Mouse (Mus musculus): ENCODE data around the gene Cdkn2aip.

The Cdkn2aip gene

GRCm38 (mm10) chr8:47695431-47696105, 18.2 kb downstream of the Cdkn2aip start:
- DNase-seq (ENCODE audit: low spot score): no peak

GRCm38 (mm10) chr8:47693119-47693518, 20.6 kb downstream of the Cdkn2aip start:
- DNase-seq (ENCODE audit: low spot score): peak; percentile 72

DNA sequence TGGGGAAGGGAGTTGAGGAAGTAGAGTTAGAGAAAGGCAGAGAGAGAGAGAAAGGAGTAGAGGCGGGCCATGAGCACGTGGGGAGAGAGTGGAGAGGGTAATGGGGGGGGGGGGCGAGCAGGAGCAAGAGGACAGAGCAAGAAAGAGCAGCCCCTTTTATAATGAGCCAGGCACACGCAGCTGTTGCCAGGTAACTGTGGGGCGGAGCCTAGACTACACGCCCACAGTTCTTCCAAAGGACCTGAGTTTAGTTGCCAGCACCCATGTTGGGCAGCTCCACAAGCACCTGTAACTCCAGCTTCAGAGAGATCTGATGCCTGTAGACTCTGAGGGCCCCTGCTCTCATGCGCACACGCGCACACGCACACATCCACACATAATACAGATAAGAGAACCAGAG, 21.9 kb downstream of the Cdkn2aip start:
- DNase-seq (ENCODE audit: low spot score): no peak

DNA sequence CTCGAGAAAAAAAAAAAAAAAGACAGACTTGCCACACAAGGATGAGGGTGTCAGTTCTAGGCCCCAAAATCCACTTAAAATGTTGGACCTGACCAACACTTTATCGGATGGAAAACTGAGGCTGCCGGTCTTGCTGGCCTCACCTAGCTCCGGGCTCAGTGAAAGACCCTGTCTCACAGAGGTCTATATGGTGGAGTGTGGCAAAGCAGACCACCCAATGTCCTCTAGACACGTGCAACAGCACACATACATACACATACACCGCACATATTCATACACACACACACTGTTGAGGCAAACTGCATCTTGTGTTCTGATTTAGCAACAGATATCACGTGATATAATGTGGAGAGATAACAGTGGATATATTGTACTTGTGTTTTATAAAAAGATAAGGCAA, 22.4 kb downstream of the Cdkn2aip start:
- DNase-seq (ENCODE audit: low spot score): no peak

GRCm38 (mm10) chr8:47690674-47691078, 23.1 kb downstream of the Cdkn2aip start:
- no peak for DNase-seq (ENCODE audit: low spot score)

GRCm38 (mm10) chr8:47689704-47690326, 23.9 kb downstream of the Cdkn2aip start:
- no peak for DNase-seq (ENCODE audit: low spot score)

DNA sequence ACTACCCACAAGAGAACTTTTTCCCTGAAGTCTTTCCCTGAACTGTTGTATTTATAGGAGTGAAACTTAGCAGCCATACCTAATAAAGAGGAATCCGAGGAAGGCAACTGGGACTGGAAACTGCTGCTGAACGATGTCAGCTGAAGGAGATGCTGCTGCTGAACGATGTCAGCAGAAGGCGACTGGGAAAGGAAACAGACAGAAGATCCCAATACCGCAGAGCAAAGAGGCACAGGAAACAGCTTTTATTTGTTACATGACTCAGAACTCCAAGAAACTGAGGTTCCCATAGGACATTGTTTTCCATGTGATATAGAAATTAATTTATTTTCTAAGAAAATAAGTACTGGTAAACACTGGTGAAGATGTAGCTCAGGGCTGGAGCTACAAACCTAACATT, 29.3 kb downstream of the Cdkn2aip start:
- DNase-seq (ENCODE audit: low spot score): no peak

GRCm38 (mm10) chr8:47683994-47684393, 29.7 kb downstream of the Cdkn2aip start:
- no peak for DNase-seq (ENCODE audit: low spot score)

- DNase-seq (ENCODE audit: low spot score): no peak
Observed at GRCm38 (mm10) chr8:47680306-47680705, 33.4 kb downstream of the Cdkn2aip start.

GRCm38 (mm10) chr8:47679603-47680002, 34.1 kb downstream of the Cdkn2aip start:
- DNase-seq (ENCODE audit: low spot score): no peak

DNA sequence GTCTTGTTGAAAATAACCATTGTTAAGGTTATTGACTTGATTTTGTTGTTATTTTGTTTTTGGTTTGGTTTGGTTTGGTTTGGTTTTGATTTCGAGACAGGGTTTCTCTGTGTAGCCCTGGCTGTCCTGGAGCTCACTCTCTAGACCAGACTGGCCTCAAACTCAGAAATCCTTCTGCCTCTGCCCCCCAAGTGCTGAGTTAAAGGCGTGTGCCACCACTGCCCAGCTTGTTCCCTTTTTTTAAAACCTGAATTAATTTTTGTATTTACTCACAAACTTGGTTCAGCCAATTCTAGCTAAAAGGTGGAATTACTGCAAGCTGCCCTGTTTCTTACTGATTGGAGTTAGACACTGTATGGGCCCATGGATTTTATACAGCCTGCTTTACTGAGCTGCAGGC, 37.1 kb downstream of the Cdkn2aip start:
- no peak for DNase-seq (ENCODE audit: low spot score)

DNA sequence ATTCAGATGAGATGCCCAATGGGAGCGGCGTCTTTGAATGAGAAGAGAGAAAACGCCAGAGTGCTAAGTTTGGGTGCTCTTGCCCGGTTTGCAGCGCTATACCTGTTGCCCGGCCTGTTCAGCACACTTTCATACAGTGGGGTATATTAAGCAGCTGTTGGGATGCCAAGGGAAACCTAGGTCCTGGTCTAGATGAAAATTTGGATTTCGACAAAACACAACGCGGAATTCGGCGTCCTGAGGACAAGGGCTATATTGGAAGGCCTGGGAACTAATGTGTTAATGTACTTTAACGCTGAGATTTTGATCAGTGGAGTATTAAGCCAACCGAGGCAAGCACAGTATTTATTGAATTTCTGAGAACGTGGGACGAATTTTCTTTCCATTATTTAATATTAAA, 37.5 kb downstream of the Cdkn2aip start:
- no peak for DNase-seq (ENCODE audit: low spot score)

DNA sequence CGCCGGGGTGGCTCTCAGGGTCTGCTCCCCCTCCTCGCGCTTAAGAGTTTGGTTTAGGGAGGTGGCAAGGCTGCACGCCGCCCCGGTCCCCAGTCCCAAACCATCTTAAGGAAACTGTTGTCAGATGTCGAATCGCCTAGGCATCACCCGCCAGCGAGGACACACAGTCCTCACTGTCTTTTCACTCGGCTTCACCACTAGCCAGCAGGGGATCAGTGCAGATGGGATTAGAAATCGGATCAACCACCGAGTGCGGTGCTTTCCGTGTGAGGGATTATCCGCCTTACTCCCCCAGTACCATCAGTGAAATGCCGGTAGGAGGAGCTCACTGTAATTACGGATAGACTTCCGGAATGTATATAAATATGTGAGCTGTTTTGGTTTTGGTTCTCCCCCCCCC, 37.9 kb downstream of the Cdkn2aip start:
- DNase-seq (ENCODE audit: low spot score): no peak

DNA sequence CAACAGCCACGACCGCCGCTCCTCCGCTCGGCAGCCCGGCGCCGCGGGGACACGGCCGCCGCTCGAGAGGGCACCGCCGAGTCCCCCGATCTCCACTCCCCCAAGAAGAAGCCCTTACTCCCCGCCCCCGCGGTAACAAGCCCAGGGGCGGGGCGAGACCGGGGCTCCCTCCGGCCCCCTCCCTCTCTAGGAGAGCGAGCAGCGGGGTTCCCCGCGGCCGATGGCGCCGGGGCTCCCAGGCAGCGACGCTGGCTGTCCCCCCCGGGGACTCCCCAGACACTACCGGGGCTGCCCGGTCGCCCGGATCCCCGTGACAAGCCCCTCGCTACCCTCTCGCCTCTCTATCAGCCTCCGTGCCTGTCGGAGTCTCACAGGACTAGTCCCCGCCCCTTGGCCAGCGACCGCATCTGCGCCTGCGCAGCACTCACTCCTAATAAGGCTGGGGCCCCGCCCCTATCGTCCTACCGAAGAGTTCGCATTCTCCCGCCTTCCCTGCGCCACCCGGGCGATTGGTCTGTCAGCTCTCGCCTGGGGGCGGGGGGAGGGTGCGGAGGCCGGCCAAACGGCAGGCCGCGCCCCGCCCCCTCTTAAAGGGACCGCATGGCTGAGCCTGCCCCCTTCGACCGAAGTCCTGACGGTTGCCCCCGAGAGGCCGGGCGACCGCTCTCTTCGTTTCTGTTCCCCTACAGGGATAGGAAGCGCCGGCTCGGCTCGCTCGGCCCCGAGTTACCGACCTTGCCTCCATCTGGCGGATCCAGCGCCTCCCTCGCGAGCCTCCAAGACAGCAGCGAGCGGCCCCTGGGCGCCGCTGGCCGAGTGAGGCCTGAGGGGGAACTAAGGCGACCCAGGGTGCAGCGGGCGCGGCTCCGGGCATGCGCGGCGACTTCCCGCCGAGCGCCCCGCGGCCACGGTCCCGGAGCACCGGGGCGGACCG, 38.7 kb downstream of the Cdkn2aip start, which contains the start of gene Ing2:
Ing2 (minus strand) TSS at position 780 of the 934 bp plus-strand sequence.
- peak; percentile 99 for DNase-seq (ENCODE audit: low spot score)

DNA sequence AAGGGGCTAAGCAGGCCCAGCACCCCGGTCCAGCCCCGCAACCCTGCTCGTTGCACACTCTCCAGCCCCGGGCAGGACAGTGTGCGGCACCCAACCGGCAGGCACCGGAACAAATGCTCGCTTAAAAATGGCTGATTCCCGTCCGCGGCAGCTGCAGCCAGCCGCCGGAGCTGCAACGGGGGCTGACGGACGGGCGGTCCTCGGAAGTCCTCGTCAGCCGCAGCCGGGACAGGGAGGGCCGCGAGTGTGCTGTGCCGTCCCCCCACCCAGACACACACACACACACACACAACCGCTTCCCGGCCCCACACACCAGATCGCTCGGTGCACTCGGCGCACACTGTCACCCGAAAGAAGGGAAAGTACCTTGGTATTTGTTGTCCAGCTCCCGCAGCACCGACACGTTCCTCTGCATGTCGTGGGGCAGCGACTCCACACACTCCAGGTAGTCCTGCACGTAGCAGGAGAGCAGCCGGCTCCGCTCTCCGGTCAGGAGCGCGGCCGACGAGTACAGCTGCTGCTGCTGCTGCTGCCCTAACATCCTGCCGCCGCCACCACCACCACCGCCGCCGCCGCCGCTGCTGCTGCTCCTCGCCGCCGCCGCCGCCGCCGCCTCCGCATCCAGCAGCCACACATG, 39.5 kb downstream of the Cdkn2aip start:
- no peak for DNase-seq (ENCODE audit: low spot score)

DNA sequence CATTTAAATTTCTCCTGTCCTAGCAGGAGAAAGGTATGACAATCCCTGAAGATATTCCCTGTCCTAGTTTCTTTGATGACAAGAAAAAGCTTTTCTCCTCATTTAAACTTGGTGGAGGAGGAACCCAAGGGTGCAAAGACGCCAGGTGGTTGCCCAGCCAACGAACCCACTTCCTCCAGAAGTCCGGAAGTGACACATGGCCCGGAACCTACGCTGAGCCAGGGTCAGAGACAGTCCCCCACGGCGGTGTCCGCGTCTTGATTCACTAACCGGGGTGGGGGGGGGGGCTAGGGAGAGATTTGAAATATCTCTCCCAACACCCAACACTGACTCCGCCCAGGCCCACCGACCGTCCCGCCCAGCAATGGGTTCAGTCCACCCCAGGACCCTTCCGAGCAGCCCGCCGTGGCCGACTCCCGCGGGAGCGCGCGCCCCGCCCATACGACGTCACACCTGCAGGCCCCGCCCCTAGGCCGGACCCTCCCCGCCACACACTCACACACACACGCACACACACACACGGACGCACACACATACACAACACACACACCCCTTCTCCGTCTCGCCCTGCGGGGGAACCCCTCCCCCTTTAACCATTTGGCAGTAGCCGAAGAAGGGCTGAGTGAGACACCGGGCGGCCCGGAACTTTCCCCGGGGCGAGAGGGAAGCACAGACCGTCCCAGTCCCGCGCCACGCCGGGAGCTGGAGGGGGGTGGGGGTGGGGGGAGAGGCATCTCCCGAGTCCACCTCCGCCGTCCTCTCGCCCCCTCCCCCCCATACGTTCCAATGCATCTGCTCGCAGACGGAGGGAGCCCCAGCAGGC, 40.2 kb downstream of the Cdkn2aip start:
- DNase-seq (ENCODE audit: low spot score): peak; percentile 88

DNA sequence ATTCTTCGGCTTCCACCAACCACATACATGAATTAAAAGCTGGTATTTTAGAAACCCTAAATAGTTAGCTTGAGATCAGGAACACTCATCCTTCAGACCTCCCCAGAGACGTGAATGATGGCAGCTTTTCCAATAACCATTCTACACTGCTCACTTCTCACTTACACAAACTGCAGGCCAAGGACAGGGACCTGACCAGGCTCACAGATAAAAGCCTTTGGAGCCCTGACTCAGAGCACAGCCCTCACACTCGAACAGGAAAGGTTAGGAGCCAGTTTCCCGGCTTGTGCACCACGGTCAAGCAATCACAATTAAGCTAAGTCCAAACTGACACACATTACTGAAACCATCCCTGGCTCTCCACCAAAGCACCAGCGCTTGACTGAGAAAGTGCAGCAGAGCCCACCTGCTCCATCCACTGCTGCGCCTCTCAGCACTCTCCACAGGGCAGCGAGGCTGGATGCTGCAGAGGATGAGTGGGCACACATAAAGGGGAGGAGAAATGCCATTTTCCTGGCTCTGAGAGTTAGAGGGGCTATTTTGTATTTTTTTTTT, 49.4 kb downstream of the Cdkn2aip start:
- DNase-seq (ENCODE audit: low spot score): no peak

DNA sequence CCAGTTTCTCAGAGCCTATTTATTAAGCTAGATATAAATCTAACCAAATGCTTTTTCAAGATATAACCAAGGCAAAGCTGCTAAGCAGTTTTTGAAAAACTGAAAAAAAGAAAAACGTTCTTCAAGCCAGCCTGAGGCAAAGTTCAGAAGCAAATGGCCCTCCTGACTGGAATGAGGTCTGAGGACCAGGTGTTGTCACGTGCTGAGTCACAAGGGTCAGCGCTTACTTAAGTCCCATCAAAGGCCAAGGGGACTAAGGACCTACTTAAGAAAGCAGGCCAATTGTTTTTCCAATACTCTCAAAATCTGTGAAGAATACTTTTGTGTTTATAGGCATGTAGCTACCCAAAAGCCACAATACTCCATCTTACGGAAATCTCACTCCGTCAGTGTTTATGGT, 50.5 kb downstream of the Cdkn2aip start:
- DNase-seq (ENCODE audit: low spot score): no peak

DNA sequence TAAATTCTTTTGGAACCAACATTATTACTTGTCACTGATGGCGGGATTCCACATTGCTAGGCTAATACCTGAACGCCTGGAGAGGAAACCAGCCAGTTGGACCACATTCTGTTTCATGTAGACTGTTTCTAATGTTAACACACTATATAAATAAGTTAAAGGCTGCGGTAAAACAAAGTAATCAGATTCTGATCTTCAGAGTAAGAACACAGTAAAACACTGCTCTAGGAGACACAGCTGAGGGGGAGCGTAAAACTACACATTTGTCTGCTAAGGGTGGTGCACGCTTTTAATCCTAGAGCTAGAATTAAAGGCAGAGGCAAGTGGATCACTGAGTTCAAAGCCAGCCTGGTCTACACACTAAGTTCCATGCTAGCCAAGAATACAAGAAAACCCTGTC, 51.0 kb downstream of the Cdkn2aip start:
- DNase-seq (ENCODE audit: low spot score): no peak

GRCm38 (mm10) chr8:47660394-47660793, 53.3 kb downstream of the Cdkn2aip start:
- no peak for DNase-seq (ENCODE audit: low spot score)

- DNase-seq (ENCODE audit: low spot score): no peak
Observed at GRCm38 (mm10) chr8:47659463-47659862, 54.3 kb downstream of the Cdkn2aip start.
